Mouse (Mus musculus) thymus, postnatal 25 days (tissue): ENCODE measurements around the gene Olfr45.
"Not testable (repeated sequence)": the region's sequence is repeated elsewhere in the genome, so short reads cannot be mapped to it uniquely, and the experiment has no call there.

Experiments used
- DNase-seq: peaks from one replicate; pipeline ENCODE4 v3.0.0; 2022

The Olfr45 gene

GRCm38 (mm10) chr7:140681651-140682050, at the start of gene Olfr45:
TSS of gene Olfr45 (plus strand) at chr7:140681951.
- no peak for DNase-seq

DNA sequence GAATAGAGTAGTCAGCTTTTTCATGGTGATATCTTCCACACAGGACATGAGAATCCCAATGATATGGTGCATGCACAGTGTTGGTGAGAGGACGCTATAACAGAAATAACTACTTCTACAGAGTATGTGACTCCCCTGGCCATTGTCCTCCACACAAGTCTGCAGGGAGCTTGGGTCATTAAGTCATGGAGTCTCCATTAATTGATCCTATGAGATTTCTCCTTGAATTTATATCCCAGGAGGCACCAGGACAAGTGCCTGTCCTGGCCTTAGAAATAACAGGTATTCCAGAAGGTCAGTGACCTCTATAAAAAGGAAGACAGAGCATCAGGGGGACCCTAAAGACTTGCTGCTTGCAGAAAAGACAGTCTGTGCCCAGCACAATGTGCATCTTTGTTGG, 35.6 kb upstream of the Olfr45 start, which contains the start of gene Olfr53:
Olfr53 (plus strand) TSS at position 301 of the 400 bp plus-strand sequence.
- no peak for DNase-seq

DNA sequence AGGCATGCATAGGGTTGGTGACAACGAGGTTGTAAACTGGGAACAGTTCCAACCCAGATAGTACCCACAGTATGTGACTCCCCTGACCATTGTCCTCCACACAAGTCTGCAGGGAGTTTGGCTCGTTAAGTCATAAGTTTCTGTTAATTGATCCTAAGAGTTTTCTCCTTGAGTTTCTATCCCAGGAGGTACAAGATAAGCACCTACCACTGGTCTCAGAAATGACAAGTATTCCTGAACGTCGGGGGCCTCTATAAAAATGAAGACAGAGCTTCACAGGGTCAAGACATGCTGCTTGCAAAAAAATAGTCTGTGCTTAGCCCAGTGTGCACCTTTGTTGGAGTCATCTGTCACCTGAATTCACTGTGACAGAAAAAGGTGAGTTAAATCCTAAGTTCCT, 22.1 kb upstream of the Olfr45 start, which contains the start of gene Olfr539:
Olfr539 (plus strand) TSS at position 301 of the 400 bp plus-strand sequence.
- no peak for DNase-seq

GRCm38 (mm10) chr7:140670693-140671092, 11.1 kb upstream of the Olfr45 start:
- not testable (repeated sequence) for DNase-seq

DNA sequence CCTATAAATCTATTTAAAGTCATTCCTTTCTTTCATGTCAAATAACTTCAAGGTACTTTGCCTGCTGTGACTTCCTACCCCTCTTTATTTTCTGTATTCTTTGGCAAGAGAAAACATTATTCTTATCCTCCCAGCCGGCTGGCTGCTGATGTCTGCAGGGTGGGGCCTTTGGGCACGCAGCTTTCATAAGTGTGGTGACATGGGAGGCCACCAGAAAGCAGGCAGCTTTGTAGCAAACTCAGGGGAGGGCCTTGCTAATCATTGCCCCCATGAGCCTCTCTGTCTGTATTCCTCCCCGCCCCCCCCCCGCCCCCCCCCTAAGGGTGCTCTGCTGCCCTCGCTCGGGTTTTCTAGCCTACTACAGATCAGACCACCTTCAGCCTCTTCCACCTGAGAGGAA, 5.9 kb upstream of the Olfr45 start:
- no peak for DNase-seq

- not testable (repeated sequence) for DNase-seq
These were observed 2.2 kb upstream of the Olfr45 start for GRCm38 (mm10) chr7:140679591-140679990.

DNA sequence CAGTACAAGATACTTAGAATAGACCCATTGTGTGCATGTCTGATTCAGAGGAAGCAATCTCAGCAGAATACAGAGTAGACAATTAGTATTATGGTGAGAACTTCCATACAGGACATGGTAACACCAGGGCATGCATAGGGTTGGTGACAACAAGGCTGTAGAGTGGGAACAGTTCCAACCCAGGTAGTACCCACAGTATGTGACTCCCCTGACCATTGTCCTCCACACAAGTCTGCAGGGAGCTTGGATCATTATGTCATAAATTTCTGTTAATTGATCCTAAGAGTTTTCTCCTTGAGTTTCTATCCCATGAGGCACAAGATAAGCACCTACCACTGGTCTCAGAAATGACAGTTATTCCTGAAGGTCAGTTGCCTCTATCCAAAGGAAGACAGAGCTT, 15.2 kb downstream of the Olfr45 start, which contains the start of gene Olfr541:
Olfr541 (plus strand) TSS at position 301 of the 400 bp plus-strand sequence.
- no peak for DNase-seq

DNA sequence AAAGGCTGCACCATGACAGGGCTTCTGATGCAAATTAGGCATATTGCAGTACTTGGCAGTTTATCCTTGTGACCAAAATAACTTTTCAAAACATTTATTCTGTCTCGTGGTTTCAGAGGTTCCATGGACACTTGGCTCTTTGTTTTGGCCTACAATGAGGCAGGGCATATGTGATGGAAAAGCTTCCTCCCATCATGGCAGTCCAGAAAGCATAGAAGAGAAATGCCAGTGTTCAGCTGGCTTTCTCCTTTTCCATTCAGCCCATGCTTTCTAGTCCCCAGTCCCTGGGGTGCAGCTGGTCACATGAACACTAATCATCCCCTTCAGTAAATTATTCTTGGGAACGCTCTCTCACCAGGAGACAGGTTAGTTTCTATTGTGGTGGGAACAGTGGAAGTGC, 24.6 kb downstream of the Olfr45 start:
- DNase-seq = no peak

DNA sequence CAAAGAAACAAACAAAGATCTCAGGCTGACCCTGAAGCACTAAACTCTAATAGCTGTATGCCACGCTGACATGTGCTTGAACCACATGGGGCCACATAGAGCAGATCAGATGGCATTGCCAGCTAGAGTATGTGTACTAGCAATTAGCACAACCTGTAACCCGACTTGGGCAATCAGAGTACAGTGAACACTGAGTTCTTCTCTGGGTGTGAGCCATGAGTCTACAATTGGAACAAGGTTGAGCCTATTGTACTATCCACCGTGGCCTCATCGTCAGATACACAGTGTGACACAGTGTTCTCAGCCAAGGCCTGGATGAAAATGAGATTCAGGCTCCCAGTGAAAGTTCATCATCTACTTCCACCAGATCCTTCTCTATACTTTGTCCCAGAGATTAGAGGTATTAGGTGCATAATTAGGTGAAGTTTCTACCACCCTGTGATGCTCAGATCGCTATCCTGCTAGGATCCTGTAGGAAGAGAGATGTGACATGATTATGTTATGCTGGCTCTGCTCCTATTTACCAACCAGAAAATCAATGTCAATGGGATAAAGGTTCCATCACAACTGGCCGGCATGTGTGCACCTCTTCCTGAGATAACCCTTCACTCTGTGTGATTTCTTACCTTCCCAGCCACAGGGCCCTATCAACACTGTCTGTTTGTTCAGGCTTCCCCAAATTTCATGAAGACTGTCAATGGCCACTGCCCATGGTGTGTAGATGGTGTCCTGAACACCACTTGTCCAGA, 26.0 kb downstream of the Olfr45 start:
- DNase-seq = no peak

- DNase-seq = no peak
These were observed 35.7 kb downstream of the Olfr45 start for GRCm38 (mm10) chr7:140717155-140718055.

DNA sequence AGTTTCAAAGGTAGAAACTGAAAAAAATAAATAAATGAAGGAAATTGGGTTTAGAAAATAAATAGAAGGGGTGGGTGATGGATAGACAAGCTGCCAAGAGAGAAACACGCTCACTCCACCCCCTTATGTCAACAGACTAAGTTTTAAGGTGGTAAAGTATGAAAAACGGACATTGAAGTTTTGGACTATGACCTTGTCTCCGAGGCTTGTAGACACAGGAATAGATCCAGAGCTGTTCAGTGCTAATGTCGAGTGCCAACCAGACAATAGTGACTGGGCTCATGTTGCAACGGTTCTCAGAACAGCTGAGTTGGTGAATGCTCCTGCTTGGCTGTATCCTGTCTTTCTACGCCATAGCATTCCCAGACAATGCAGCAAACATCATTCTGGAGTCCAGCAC, 39.3 kb downstream of the Olfr45 start:
- DNase-seq = no peak

DNA sequence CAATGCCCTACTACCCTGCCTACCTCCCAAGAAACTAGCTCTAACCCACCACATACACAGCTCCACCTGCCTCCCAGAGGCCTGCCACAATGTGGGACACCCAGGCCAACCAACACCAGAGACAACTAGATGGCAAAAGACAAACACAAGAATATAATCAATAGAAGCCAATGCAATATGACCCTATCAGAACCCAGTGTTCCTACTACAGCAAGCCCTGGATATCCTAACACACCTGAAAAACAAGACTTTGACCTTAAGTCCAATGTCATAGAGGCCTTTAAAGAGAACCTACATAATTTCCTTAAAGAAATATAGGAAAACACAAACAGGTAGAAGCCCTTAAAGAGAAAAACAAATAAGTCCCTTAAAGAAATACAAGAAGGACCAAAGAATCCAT, 43.8 kb downstream of the Olfr45 start:
- no peak for DNase-seq

DNA sequence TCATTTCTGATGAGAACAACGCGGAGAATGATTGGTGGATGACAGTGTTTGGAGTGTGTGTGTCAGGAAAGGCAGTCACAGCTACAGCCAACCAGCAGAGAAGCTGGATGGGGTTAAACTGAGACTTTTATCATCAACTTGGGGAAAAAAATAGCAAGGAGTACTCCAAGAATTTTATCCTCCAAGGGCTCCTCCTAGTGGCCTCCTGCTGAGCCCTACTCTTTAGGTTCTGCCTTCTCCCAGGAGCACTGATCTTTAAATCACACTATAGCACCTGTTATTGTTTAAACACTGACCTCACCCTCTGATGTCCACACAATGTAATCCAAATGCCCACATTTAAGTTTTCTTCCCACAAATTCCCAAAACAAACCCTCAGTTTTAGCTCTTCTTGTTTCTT, 51.4 kb downstream of the Olfr45 start:
- DNase-seq = no peak
